Mouse (Mus musculus) ES-Bruce4 (cell line): ENCODE data around the gene Man1a.

Experiments used
- CTCF ChIP-seq: IDR thresholded peaks from one replicate; pipeline ENCODE4 v1.8.1; 2011; ENCODE audit warnings: low read depth, low read length
- EP300 ChIP-seq: IDR thresholded peaks from 2 replicates; pipeline ENCODE4 v1.6.1; 2011; ENCODE audit warnings: low read depth, low read length; ENCODE audit not compliant: insufficient read depth
- POLR2A ChIP-seq: IDR thresholded peaks from one replicate; pipeline ENCODE4 v1.8.1; 2011; ENCODE audit warnings: low read length; ENCODE audit not compliant: insufficient read depth

GRCm38 (mm10) chr10:54038734-54039133 is 37.7 kb downstream of the Man1a start:
- TF ChIP-seq CTCF (no peak), EP300 (no peak), POLR2A (no peak)
